8 mouse cellular contexts compared by ENCODE assay signal in the genomic region with DNA sequence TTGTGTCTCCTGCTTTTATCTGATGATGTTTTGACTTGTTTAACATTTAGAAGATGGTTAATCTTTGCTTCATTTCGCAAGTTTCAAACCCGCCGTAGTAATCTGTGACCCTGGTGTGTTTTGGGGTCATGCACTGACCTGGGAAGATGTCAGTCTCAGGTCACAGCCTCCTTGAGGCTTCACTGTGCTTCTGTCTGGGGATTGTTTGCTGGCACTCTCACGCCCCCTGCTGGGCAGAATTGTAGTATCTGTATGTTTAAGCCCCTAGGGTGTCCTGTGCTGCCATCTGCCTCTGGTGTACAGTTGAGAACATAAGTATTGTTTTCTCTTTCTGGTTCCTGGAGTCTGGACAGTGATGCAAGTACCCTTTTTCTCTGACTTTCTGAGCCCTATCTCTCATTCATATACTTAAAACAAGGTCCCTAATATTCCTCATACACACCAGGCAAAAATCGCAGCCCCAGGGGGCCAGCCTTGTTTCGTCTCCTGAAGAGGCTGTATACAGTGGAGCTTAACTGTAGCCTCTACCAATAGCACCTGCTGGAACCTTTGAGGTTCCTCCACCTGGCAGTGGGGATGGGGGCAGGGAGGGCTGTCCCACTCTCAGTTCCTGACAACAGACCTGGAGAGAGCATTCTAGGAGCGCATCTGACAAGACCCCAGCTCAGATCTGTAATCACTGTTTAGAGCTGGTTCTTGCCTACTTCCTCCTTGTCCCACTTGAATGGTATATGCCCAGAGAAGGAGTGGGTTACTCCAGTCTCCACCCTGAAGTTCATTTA. TPM values are rescaled to one million over a fixed set of nuclear protein-coding genes. Genes with fewer than 3 reads are reported as not detected.
DNase-seq lines count a peak whose midpoint lies in the region; ATAC-seq lines count a peak whose summit lies in the region.

No protein-coding gene starts in this region.

- H3K4me2 ChIP-seq in hindbrain, embryonic 14.5 days (replicated peaks) = no peak overlapping the region

- H3K27ac ChIP-seq in hindbrain, embryonic 14.5 days = no peak overlapping the region

- no peaks in the 10 kb centered on the region for H3K9me3 ChIP-seq in hindbrain, embryonic 14.5 days (ENCODE audit: control insufficient read depth, low read length)

- no peak overlapping the region for H3K9ac ChIP-seq in hindbrain, embryonic 14.5 days

- WGBS in hindbrain, embryonic 14.5 days = 68% methylated on average over 7 of the region's 7 CpGs

- H3K4me1 ChIP-seq in hindbrain, embryonic 14.5 days (replicated peaks; ENCODE audit: control insufficient read depth, insufficient read depth, low read length) = no peaks in the 10 kb centered on the region

- DNase-seq in R1 (ENCODE audit: low read depth, low spot score) = peak; percentile 81
- peak; percentile 87 for DNase-seq in cerebellum, adult 9-10 months
- DNase-seq in frontal cortex, postnatal 14 days (ENCODE audit: low spot score in 2 of 2) = peak; percentile 60 to 82
- peak; percentile 78 for DNase-seq in hindbrain, embryonic 14.5 days (ENCODE audit: low spot score)
- DNase-seq in layer of hippocampus, postnatal 14 days (ENCODE audit: low spot score in 2 of 2) = peak; percentile 80 to 88
- DNase-seq in lung, postnatal 36 days = peak; percentile 91
- DNase-seq in right cerebral cortex, adult 2 months (ENCODE audit: low spot score in 2 of 2) = peak; percentile 91
- DNase-seq in urinary bladder, postnatal 36 days (ENCODE audit: low spot score in 2 of 2) = peak; percentile 60 to 67

- no peaks in the 10 kb centered on the region for H3K27me3 ChIP-seq in hindbrain, embryonic 14.5 days (ENCODE audit: control insufficient read depth, insufficient read depth, low read length)

- peaks cover 63% of the 10 kb centered on the region for H3K36me3 ChIP-seq in hindbrain, embryonic 14.5 days (replicated peaks; ENCODE audit: control insufficient read depth, insufficient read depth)

- no peak overlapping the region for H3K4me3 ChIP-seq in hindbrain, embryonic 14.5 days (replicated peaks; ENCODE audit: low read length)

- peak; percentile 61; the same call in 1 of the 2 replicates for ATAC-seq in hindbrain, embryonic 14.5 days (ENCODE audit: low FRiP score)

RNA-seq across cellular contexts. Expression of gene Slc6a3, which starts 30.7 kb away (rescaled TPM):
- 0.16 and 0.33 TPM in 2 replicates for polyA plus RNA-seq in hindbrain, embryonic 14.5 days (2014; fragmentation: Nextera tagmentation; extraction: Ambion mirVana)
- under 1 TPM; 0.16 to 0.29 TPM for total RNA-seq in layer of hippocampus, postnatal 14 days (2021)

RNA-seq across cellular contexts. Expression of gene Lpcat1, which starts 38.9 kb away (rescaled TPM):
- polyA plus RNA-seq in hindbrain, embryonic 14.5 days (2014; fragmentation: Nextera tagmentation; extraction: Ambion mirVana) = 77.3 and 95.0 TPM in 2 replicates
- 10 to 100 TPM; 53.9 to 56.5 TPM for total RNA-seq in layer of hippocampus, postnatal 14 days (2021)
